Mouse (Mus musculus) frontal cortex, postnatal 25 days (tissue): ENCODE results near the gene Idua.

Source experiments
- DNase-seq, 2 experiments: peaks; one replicate each; pipeline ENCODE4 v3.0.0; 2022; ENCODE audit warnings: low spot score in 2 of 2

Gene Idua

GRCm38 (mm10) chr5:108654444-108654990, 5.6 kb upstream of the Idua start:
- DNase-seq, result no peak

- DNase-seq, result no peak
These were observed 4.8 kb upstream of the Idua start for GRCm38 (mm10) chr5:108655381-108655780.

DNA sequence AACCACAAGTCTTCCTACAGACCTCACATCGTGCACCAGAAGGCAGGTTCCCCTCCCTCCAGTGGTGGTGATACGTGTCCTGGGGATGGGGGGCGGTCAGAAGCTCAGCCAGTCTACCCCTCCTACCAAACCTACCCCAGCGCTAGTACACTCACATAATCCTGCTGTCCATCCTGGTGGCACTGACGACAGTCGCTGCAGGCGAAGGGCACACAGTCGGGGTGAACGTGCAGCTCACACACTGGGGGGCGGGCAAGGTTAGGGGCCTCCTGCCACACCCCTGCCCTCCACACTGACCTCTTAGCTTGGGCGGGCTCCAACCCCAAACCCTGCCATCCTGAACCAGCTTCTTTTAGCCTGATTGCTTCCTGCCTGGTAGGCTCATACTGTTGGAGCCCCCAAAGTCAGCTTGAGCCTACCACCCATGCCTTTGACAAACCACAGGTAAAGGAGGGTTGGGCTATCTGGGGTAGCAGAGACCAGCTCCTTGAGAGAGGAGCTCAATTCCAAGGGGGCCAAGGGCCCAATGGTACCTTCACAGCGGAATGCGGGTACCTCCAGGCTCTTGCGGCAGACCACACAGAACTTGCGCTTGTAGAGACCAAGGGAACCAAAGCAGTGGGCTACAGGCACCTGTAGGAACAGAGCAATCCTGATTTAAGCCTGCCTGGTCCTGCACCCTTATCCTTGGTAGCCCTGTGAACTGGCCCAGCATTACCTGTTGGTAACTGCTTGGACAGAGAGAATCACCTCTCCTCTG, 4.1 kb upstream of the Idua start:
- no peak for DNase-seq

- DNase-seq, result no peak
These were observed 2.7 kb upstream of the Idua start for GRCm38 (mm10) chr5:108657406-108657805.

DNA sequence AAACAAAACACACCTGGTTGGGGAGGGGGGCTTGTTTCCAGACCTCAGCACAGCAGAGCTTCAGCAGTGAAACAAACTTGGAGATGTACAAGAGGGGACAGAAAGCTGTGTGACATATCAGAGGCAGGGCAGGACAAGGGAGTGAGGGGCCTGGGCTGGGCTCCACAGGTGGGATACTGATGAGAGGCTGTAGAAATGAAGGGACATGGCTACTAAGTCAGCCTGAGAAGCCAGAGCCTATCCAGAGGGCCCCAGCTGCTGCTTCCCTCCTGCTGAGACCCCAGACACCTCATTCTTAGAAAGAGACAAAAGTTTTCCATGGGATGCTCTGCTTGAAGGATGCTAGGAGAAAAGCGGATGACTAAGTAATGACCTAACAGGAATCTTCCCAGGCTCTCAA, 1.5 kb upstream of the Idua start:
- no peak for DNase-seq

DNA sequence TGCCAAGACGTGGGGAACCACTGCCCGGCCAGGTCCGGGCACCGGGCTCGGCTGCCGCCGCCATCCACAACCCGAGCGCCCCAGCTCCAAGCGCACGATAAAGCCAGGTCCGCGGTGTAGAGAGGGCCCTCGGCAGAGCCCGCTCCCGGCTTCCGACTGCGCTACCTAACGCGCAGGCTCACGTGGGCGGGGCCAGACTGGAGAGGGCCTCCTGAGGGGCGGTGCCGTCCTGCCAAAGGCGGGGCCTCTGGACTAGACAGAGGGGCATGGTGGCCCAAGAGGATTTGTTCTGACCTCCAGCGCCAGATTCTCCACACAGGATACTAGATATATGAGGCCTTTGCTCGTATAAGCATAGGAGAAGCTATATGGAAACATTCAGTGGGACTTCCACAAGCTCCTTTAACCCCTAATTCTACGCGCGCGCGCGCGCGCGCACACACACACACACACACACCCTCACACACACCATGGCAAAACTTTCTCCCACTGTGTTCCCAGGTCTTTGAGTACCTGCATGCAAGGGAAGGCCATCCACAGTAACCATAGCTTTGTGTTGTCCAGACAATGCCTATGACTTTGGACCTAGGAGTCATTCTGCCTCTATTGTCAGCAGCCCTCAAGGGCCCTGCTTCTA, 619 bp downstream of the Idua start:
- DNase-seq, result peak; percentile 78 to 82

DNA sequence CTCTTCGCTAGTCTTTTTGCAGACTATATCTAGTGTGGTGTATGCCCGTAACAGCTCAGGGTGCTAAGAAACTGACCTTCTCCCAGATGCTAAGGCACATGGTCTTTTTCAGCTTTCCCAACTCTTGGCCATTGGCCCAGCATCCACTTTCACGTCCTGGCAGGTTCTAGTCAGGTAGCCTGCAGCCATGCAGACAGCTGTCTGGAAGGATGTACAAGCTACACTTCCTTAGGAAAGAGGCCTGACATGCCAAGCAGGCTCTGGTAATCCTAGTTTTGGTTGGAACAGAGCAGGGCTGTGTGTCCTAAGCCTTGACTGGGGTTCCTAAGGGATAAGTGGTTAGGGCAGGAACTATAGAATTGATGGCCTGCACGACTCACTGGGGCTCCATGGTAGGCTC, 2.6 kb downstream of the Idua start:
- no peak for DNase-seq

DNA sequence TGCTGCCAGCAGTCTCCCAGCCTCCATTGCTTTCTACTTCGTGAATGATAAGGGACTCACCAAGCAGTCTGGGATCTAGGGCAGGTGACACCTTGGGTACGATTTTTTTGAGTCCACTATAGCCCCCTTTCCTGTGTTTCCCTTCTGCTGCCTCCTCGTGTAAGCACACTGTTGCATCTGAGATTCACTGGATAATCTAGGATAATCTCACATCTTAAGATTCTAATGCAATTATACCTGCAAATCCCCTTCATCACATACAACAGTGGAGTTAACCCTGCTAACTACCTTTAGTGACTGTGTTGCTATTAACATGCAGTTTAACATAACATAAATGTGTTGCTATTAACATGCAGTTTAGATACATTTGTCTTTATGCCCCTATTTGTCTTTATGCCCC, 4.9 kb downstream of the Idua start:
- DNase-seq, result no peak

- DNase-seq, result no peak
These were observed 7.2 kb downstream of the Idua start for GRCm38 (mm10) chr5:108667370-108667769.

DNA sequence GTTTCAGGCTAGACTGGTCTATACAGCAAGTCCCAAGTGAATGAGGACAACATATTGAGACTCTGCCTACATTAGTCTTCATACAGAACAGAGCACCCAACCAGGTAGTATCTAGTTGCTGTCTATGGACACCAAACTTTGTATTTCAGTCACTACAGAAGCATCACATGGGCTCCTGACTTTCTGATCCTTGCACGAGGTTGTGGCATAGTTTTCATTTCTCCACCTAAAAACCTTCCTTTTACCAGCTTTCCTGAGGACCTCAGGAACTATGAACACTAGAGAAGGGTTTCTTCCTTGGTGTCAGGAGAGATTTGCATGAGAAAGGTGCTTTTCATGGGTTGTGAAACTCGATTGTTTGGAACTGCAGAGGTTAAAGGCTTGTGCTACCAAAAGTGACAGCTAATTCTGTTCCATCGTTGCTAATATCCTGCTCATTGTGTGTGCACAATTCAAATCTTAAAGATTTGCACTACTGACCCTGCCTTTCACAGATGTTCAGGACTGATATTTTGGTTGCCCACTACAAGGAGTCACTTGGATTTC, 8.3 kb downstream of the Idua start:
- DNase-seq, result no peak

DNA sequence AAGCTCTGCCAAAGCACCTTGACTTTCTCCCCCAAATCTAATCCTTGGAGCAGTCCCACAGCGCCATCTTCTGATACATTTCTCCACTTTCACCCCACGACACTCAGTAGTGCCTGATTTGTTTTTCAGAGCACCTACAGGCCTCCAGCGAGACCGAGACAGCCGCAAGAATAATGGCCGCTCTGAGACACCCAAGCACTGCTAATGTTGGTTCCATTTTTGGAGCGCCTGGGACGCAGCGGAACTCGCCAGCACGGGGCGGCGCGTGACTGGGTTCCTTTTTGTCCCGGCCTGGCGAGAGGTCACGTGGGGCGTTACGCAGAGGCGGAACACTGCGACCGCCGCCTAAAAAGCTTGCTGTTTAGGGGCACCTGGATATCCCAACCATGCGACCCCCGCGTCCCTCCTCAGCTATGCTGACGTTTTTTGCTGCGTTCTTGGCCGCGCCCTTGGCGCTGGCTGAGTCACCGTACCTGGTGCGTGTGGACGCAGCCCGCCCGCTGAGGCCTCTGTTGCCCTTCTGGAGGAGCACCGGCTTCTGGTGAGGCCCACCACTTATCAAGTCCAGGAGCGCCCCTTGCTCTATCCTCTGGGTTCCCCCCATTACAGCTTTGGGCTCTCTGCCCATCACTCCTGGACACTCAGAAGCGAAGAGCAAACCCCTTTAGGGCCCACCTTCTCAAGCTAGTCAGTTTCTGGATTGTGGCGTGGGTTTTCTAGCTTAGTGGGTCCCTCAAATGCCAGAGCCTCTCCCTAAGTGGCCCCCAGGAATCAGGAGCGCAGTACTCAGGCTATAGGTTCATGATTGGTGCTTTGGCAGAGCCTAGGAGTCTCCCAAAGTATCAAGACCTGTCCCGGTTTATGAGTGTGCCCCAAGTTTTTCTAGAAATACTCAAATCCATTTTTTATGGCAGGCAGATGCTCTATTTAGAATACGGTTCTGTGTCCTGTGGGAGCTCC, 9.1 kb downstream of the Idua start, which contains the start of gene Dgkq:
Gene Dgkq (minus strand): TSS at position 696 of the 960 bp plus-strand sequence.
- DNase-seq, result peak; percentile 83

GRCm38 (mm10) chr5:108669986-108670385, 9.9 kb downstream of the Idua start:
- DNase-seq, result no peak

DNA sequence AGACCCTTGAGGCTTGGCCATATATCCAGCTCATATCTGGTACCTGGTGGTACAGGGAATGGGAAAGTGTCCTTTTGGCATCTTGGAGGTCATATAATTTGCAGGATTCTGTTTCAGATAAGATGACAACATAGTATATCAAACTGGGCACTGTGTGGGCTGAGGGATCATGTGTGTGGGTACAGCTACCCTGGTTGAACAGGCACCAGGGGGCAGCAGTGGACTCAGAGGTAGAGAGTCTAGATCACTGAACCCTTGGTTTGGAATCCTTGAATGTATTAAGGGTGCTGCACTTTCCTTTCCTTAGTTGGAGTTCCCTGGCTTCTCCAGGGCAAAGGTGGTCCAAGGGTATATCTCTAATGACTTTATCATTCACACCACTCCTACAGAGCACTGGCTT, 10.7 kb downstream of the Idua start:
- no peak for DNase-seq

- no peak for DNase-seq
These were observed 11.6 kb downstream of the Idua start for GRCm38 (mm10) chr5:108671757-108672156.

- DNase-seq, result no peak
These were observed 14.5 kb downstream of the Idua start for GRCm38 (mm10) chr5:108674624-108675023.

DNA sequence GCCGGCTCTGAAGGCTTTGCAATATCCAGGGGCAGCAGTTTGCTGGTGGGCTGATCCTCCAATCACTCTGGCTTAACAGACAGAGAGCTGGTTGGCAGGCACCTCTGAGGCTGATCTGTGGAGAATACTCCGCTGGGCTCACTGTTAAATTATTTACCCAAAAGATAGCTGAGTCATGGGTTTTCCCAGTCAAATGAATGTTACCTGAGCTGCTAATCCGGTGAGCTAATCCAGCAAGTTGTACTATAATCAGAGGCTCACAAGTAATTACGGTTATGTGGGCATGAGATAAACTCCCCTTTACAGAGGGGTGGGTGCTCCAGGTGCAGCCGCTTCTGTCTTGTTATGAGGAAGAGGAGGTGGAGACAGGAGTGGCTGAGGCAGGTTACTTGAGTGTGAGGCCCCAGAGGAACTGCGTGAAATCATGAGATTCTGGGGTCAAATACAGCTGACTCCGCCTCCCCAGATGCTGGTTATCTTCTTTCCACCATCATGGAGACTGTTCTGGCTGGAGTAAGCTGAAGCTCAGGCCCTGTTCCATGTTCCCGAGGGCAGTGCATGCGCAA, 15.2 kb downstream of the Idua start, which contains the start of gene Slc26a1:
Gene Slc26a1 (minus strand): TSS at position 319 of the 566 bp plus-strand sequence.
- no peak for DNase-seq

DNA sequence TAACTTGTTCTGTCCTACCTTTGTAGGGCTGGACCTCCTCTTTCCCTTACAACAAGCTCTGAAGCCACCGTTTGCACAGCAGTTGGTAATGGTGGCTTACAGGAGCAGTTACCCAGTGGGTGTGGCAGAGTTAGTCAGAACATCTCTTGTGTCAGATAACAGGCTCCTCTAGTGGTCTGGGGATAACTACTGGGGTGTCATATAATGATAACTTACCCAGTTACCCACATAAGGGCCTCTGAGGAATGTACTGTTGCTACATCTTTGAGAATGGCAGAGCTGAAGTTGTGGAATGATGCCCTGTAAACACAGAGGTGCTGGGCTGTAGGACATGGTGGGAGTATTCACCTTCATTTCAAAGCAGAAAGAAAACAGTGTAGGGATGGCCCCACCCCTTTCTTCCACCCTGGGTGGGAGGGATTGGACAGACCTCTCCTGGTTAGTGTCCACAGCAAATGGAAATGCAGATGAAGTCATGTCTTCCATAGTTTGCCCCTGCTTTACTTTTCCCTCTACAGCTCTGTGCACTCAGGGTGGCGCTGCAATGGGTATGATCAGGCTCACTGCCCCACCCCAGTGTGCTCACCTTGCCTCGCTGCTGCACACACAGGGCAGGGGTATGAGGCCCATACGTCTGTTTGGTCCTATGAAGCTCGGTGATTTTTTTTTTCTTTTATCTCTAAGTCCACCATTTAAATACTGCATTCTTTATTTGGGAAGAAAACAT, 16.8 kb downstream of the Idua start:
- DNase-seq, result no peak

DNA sequence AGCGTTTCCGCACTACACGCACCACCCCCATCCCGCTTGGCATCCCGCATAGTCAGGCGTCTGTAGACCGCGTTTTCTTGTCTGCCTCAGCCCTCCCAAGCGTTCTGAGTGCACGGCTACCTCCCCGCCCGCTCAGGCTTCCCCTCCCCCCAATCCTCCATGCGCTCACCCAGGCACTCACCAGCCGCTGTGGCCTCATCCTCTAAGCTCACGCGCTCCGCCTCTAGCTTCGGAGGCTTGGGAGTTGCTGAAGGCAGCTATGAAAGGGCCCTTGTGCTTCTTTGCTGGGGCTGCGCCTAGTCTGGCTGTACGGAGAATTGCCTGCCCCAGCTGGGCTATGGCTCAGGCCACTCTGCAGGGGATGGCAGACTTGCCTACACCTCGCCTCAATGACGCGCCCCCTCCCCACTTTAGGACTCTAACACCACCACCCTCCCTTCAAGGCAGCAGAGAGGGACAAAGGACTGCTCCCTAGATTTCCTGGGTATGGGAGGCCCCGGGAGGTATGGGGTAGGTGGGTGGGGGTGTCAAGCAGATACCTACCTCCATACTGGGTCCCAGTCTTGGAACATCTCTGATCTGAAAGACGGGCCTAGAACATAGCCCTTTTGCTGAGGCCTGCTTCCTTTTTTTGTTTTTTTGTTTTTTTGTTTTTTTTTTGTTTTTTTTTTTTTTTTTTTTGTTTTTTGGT, 17.6 kb downstream of the Idua start:
- peak; percentile 59 to 71 for DNase-seq

GRCm38 (mm10) chr5:108678296-108678854, 18.2 kb downstream of the Idua start:
- DNase-seq, result no peak

- DNase-seq, result no peak
These were observed 19.8 kb downstream of the Idua start for GRCm38 (mm10) chr5:108679909-108680308.
